Mouse (Mus musculus) CD4-positive helper T cell, adult 2 months (primary cell): ENCODE measurements around the gene Tmem212.

Experiments used
- DNase-seq: peaks from one replicate; pipeline ENCODE4 v3.0.0-alpha.2; 2012; ENCODE audit warnings: low read depth, missing footprints, low spot score

Tmem212 gene

DNA sequence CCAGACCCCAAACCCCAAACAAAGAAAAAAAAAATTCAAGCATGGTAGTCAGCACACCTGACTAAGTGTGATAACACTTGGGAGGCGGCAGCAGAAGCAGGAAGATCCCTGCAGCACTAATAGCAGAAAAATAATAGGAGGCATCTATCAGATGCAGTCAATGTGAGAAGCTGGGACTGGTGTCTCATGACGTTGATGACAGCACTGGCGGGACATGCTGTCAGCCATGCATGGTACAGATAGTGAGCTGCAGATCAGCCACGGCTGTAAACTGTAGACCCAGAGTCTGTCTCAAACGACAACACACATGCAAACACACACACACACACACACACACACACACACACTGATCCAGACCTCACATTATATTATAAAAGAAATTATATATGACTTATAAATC is 52.9 kb downstream of the Tmem212 start:
- DNase-seq, result no peak

DNA sequence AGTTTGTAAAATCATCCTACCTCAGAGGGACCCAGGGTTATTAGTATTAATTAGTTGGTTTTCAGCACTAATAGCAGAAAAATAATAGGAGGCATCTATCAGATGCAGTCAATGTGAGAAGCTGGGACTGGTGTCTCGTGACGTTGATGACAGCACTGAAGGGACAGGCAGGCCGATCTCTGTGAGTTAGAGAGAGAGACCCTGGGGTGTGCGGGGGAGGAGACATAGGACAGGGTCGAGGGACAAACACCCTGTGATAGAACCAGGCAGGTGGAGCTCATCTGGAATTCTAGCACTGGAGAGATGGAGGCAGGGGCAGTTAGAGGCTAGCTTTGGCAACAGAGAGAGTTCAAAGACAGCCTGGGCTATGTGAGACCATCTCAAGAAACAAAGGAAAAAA is 53.3 kb downstream of the Tmem212 start:
- DNase-seq, result no peak

DNA sequence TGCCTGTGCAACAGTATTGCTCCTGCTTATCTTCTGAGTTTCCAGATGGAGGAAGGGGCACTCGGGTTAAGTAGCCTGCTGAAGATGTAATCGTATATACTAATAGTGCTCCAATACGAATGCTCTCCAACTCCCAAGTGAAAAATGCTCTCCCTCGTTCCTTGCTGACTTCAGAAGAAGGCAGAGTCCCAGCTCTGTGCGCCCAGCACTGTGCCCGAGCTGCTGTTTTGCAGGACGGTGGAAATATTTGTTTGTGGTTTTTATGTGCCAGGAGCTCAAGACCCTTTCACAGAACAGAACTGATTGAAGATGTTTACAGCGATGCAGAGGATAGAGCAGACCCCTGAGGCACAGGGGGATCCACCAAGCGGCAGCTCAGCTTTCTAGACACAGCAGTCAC is 55.9 kb downstream of the Tmem212 start:
- no peak for DNase-seq

DNA sequence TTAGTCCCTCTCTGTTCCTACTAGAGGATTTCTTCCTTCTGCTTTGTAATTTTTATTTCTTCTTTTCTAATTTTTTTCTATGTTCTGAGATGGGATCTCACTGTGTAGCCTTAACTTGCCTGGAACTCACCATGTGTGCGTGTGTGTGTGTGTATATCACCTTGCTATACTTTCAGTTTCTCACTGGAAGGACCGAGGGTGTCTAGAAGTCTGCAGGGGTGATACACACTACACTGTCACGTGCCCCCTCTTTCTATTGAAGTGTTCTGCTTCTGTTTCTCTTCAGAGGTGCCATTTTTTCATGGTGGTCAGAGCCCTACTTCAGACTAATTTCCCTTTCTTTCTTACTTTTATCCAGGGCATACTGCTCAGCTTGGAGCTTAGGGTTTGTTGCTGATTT is 56.4 kb downstream of the Tmem212 start:
- no peak for DNase-seq

DNA sequence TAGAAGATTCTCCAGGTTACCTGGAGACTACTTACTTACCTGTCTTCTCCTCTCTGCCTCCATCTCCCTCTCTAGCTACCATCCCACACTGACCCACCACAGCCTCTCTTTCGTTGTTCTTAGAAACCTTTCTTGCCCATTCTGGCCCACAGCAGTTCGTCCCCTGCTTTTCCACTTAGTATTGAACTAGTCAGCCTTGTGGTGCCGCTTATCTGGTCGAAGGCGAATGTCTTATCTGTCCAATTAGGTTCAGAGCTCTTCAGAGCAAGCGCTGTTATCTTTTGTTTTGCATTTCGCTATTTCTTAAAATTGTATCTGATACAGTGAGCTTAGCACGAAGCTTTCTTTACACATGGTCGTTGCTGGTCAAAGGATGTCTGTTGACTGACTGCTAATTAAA is 56.9 kb downstream of the Tmem212 start:
- DNase-seq, result no peak

DNA sequence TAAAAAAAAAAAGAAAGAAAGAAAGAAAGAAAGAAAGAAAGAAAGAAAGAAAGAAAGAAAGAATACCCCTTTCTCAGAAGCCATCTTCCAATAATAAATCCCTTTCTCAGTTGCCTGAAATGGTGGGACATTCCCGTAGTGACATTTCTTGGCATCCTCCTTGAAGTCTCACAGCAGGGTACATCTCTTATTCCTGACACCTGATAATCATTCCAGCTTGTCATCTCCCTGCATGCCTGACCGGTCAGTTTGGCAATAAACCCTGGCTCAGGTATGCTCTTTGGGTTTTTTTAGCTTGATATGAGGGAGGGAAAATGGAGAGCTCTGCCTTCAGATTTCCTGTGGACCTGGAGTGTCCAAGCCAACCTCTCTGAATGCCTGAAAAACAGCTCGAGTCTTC is 59.9 kb downstream of the Tmem212 start:
- no peak for DNase-seq

DNA sequence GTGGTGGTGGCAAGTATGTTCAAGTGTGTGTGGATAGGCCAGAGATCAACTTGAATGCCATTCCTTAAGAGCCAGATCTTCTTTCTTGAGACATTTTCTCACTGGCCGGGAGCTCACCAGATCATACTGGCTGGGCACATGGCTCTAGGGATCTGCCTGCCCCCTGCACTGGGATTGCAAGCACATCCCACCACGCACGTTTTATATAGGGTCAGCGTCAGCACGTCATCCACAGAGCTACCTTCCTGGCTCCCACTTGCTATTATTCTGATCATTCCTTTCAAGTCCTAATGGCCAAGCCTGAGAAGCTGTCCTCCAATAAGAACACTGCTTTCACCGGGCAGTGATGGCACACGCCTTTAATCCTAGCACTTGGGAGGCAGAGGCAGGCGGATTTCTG is 60.4 kb downstream of the Tmem212 start:
- no peak for DNase-seq

DNA sequence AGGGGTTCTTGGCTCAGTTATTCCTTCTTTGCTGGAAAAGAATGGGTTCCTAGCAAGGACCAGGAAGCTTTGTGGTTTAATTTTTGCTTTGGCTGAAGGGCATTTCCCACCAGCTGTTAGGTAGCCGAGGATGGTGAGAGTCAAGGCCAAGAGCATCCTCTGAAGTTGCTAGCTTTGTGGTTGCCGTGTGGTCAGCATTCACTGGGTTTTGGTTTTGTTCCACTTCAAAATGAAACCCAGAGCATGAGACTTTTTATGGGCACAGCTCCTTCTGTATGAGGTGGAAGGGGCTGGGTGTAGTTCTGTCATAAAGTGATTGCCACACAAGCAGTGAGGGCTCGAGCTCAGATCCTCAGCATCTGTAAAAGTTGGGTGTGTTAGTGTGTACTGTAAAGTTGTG is 67.4 kb downstream of the Tmem212 start:
- DNase-seq, result no peak

DNA sequence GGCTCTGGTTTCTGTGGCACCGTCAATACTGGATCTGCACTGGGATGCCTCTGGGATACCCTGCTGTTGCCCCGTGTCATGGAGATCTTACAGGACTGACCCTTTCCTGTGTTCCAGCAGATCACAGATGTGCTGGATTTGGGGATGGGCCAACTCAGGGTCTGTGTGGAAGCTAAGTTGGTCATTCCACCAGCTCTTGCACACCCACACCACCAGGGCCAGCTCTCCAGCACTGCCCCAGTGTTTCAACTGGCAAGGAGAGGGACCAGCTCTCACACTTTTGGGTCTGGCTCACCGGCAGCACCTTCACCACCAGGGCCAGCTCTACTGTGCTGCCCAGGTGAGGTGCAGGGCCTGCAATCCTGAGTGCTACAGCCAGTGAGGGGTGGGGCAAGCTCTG is 68.9 kb downstream of the Tmem212 start:
- DNase-seq, result no peak

DNA sequence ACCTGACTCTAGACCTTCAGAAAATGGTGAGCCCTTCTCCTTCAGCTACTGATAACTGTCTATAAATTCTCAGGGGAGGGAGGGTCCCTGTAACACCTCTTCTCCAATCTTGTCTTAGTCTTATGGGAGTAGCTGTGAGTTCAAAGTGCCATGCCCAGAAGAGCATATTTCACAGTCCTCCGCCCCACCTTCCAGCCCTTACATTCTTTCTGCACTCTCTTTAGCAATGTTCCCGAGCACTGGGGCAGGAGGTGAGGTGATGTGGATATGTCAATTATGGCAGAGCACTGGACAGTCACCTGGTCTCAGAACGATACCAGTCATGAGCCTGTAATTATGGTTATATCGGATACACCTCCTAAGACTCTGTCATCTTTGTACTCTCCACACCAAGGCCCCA is 70.2 kb downstream of the Tmem212 start:
- no peak for DNase-seq
